Mouse (Mus musculus) limb, embryonic 14.5 days (tissue): ENCODE data around the gene Dip2b. TPM values are rescaled to one million over a fixed set of nuclear protein-coding genes. Genes with fewer than 3 reads are reported as not detected.
"Not testable (repeated sequence)": the region's sequence is repeated elsewhere in the genome, so short reads cannot be mapped to it uniquely, and the experiment has no call there.

Source experiments
- ATAC-seq: fragments of 200-750 bp; cut with Nextera tagmentation; 2 replicates; pipeline ENCODE4 v1.8.0; 2017; ENCODE audit warnings: low read depth, moderate number of reproducible peaks, moderate TSS enrichment; ENCODE audit not compliant: low FRiP score
- DNase-seq: peaks from one replicate; pipeline ENCODE4 v3.0.0-alpha.2; 2015; ENCODE audit warnings: low spot score
- H3K27ac ChIP-seq: fragments of 300-500 bp; sonication (generic); replicated peaks from 2 replicates; pipeline ENCODE4 v1.5.1; 2014; ENCODE audit warnings: low read depth, mild to moderate bottlenecking, low read length, moderate library complexity, mixed read lengths
- H3K27me3 ChIP-seq: fragments of 300-500 bp; sonication (generic); 2 replicates; pipeline ENCODE4 v1.6.1; 2014; ENCODE audit warnings: low read length, mixed read lengths; ENCODE audit not compliant: control insufficient read depth, insufficient read depth
- H3K36me3 ChIP-seq: fragments of 300-500 bp; sonication (generic); 2 replicates; pipeline ENCODE4 v1.6.1; 2014; ENCODE audit warnings: mild to moderate bottlenecking, low read length, moderate library complexity, mixed read lengths; ENCODE audit not compliant: control insufficient read depth, insufficient read depth
- H3K4me1 ChIP-seq: fragments of 300-500 bp; sonication (generic); 2 replicates; pipeline ENCODE4 v1.6.1; 2014; ENCODE audit warnings: antibody characterized with exemption, low read length, mixed read lengths; ENCODE audit not compliant: control insufficient read depth, insufficient read depth
- H3K4me2 ChIP-seq: fragments of 300-500 bp; sonication (generic); replicated peaks from 2 replicates; pipeline ENCODE4 v1.6.1; 2014; ENCODE audit warnings: low read depth, mild to moderate bottlenecking, low read length, moderate library complexity; ENCODE audit not compliant: severe bottlenecking
- H3K4me3 ChIP-seq: fragments of 300-500 bp; sonication (generic); replicated peaks from 2 replicates; pipeline ENCODE4 v1.5.1; 2014; ENCODE audit warnings: low read length
- H3K9ac ChIP-seq: fragments of 300-500 bp; sonication (generic); 2 replicates; pipeline ENCODE4 v1.6.1; 2014; ENCODE audit warnings: mild to moderate bottlenecking, low read depth, low read length, moderate library complexity; ENCODE audit not compliant: severe bottlenecking
- H3K9me3 ChIP-seq: fragments of 300-500 bp; sonication (generic); 2 replicates; pipeline ENCODE4 v1.6.1; 2016; ENCODE audit warnings: low read length; ENCODE audit not compliant: control insufficient read depth
- POLR2A ChIP-seq: fragments of 200-500 bp; IDR thresholded peaks from 2 replicates; pipeline ENCODE4 v1.8.0; 2012; ENCODE audit warnings: inconsistent platforms, mild to moderate bottlenecking, moderate library complexity, borderline replicate concordance; ENCODE audit not compliant: insufficient read depth, insufficient read length; ENCODE audit errors: extremely low read depth
- WGBS: fragments of 180-500 bp; shearing (Covaris S2); extraction: QIAGEN DNeasy Blood & Tissue Kit; methylation state at CpG from one replicate; pipeline ENCODE4 v1.1.7; 2014; 5-methylcytosine and 5-hydroxymethylcytosine counted together
- polyA plus RNA-seq, 2 experiments: library from polyadenylated mRNA; depleted of rRNA in 1 of 2; stranded (reverse) in 1 of 2; unstranded in 1 of 2; fragments of >200 nt; fragmentation: Nextera tagmentation in 1 of 2; extraction: Ambion mirVana in 1 of 2; gene quantifications; 2 replicates each; pipeline versions ENCODE4 v1.2.1 to v1.2.3; 2012 to 2014

Dip2b gene
- polyA plus RNA-seq, 2 experiments, result 13.0 to 15.0 TPM

DNA sequence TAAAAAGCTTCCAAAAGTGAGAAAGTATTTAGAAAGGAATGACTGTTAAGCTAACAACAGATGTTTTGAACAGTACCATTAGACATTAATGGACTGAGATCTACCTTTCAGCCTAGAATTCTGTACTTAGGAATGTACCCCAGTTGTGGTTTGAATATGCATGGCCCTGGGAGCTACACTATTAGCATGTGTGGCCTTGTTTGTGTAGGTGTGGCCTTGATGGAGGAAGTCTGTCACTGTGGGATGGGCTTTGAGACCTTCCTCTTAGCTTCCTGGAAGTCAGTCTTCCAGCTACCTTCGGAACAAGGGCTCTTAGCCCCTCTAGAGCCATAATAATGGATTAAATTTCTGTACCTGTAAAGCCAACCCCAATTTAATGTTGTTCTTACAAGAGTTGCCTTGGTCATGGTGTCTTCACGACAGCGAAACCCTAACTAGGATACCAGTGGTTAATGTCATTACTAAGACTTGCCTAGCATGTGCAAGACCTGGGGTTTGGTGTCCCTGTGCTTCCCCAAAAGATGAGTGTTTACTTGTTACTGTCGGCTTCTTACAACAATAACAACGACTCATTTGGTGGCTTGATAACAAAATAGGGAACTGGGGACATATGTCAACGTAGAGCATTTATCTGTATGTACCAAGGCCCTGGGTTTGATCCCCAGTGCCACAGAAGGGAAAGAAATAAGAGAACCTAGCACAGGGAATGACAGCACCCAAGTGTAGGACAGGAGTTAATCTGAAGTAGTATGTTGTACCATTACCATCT, 210.4 kb downstream of the Dip2b start:
- ATAC-seq, result no peak
- Histone ChIP-seq H3K36me3 (peaks cover 91% of the 10 kb centered on the region), H3K9ac (no peak overlapping the region), H3K9me3 (no peaks in the 10 kb centered on the region), H3K4me2 (no peak overlapping the region), H3K27ac (no peak overlapping the region), H3K4me1 (no peaks in the 10 kb centered on the region), H3K4me3 (no peak overlapping the region), H3K27me3 (no peaks in the 10 kb centered on the region)
- no peak for DNase-seq
- 96% methylated on average over 6 of the region's 6 CpGs for WGBS
- no peak for TF ChIP-seq POLR2A

GRCm38 (mm10) chr15:100251153-100251780, 212.8 kb downstream of the Dip2b start:
- DNase-seq (no peak), ATAC-seq (no peak)
- no peak for TF ChIP-seq POLR2A
- H3K9me3 ChIP-seq, result no peaks in the 10 kb centered on the region
- H3K36me3 ChIP-seq, result peaks cover 92% of the 10 kb centered on the region
- H3K4me2 ChIP-seq, result no peak overlapping the region
- H3K27ac ChIP-seq, result no peak overlapping the region
- no peak overlapping the region for H3K4me3 ChIP-seq
- H3K9ac ChIP-seq, result no peak overlapping the region
- H3K27me3 ChIP-seq, result no peaks in the 10 kb centered on the region
- H3K4me1 ChIP-seq, result no peaks in the 10 kb centered on the region
- 90% methylated on average over 6 of the region's 6 CpGs for WGBS

- peaks cover 78% of the 10 kb centered on the region for H3K36me3 ChIP-seq
- no peak for TF ChIP-seq POLR2A
Observed at GRCm38 (mm10) chr15:100256386-100256785, 217.9 kb downstream of the Dip2b start.

GRCm38 (mm10) chr15:100257305-100257704, 218.8 kb downstream of the Dip2b start:
- Histone ChIP-seq H3K9ac (no peak overlapping the region), H3K9me3 (no peaks in the 10 kb centered on the region), H3K4me1 (no peaks in the 10 kb centered on the region), H3K27ac (no peak overlapping the region), H3K4me2 (no peak overlapping the region), H3K36me3 (peaks cover 72% of the 10 kb centered on the region), H3K4me3 (no peak overlapping the region), H3K27me3 (no peaks in the 10 kb centered on the region)
- WGBS, result 89% methylated on average over 5 of the region's 5 CpGs
- TF ChIP-seq POLR2A, result no peak
- DNase-seq (no peak), ATAC-seq (no peak)

More at GRCm38 (mm10) chr15:100256386-100256785, 217.9 kb downstream of the Dip2b start:
- H3K9me3 ChIP-seq, result no peaks in the 10 kb centered on the region
- DNase-seq (no peak), ATAC-seq (no peak)
- H3K4me2 ChIP-seq, result no peak overlapping the region
- H3K4me3 ChIP-seq, result no peak overlapping the region
- no peak overlapping the region for H3K27ac ChIP-seq
- H3K27me3 ChIP-seq, result no peaks in the 10 kb centered on the region
- 88% methylated on average over 6 of the region's 6 CpGs for WGBS
- no peak overlapping the region for H3K9ac ChIP-seq
- no peaks in the 10 kb centered on the region for H3K4me1 ChIP-seq

- no peaks in the 10 kb centered on the region for H3K4me1 ChIP-seq
- H3K36me3 ChIP-seq, result peaks cover 59% of the 10 kb centered on the region
- no peak overlapping the region for H3K9ac ChIP-seq
- no peak for DNase-seq
- whole genome bisulfite sequencing, result 93% methylated on average over 7 of the region's 7 CpGs
- no peak for TF ChIP-seq POLR2A
- no peak for ATAC-seq
- H3K27ac ChIP-seq, result no peak overlapping the region
- H3K27me3 ChIP-seq, result no peaks in the 10 kb centered on the region
- H3K9me3 ChIP-seq, result no peaks in the 10 kb centered on the region
- no peak overlapping the region for H3K4me3 ChIP-seq
- H3K4me2 ChIP-seq, result no peak overlapping the region
Observed at GRCm38 (mm10) chr15:100258646-100259425, 220.4 kb downstream of the Dip2b start.

- not testable (repeated sequence) for H3K27me3 ChIP-seq, H3K4me2 ChIP-seq, H3K27ac ChIP-seq, DNase-seq, H3K4me3 ChIP-seq, H3K4me1 ChIP-seq, ATAC-seq, H3K9me3 ChIP-seq, H3K9ac ChIP-seq
- WGBS, result 87% methylated on average over 6 of the region's 7 CpGs
- H3K36me3 ChIP-seq, result peaks cover 44% of the 10 kb centered on the region
Observed at GRCm38 (mm10) chr15:100260351-100260750, 221.9 kb downstream of the Dip2b start.
